Mouse (Mus musculus): ENCODE measurements around the gene Pnrc2. TPM values are rescaled to one million over a fixed set of nuclear protein-coding genes. Genes with fewer than 3 reads are reported as not detected.

The Pnrc2 gene
- 109 and 122 TPM in 2 replicates for polyA plus RNA-seq (2015; fragmentation: Nextera tagmentation; extraction: Ambion mirVana)

GRCm38 (mm10) chr4:135873526-135874202 is at the start of gene Pnrc2:
TSS of gene Pnrc2 (minus strand) at chr4:135873850.
- H3K27ac ChIP-seq (replicated peaks): peak within 1 kb of the TSS; percentile 97
- H3K9me3 ChIP-seq: no peaks in the 10 kb centered on the region
- H3K9ac ChIP-seq: peak within 1 kb of the TSS; percentile 92
- H3K4me2 ChIP-seq: peak within 1 kb of the TSS; percentile 87
- peaks cover 15% of the 10 kb centered on the region; the same call in 1 of the 2 replicates for H3K36me3 ChIP-seq
- under 1% methylated on average over 47 of the region's 60 CpGs for WGBS
- ATAC-seq (ENCODE audit: low read depth): peak; percentile 95
- H3K4me3 ChIP-seq: peak within 1 kb of the TSS; percentile 58
- peaks cover 57% of the 10 kb centered on the region for H3K4me1 ChIP-seq (replicated peaks)
- H3K27me3 ChIP-seq: no peaks in the 10 kb centered on the region

GRCm38 (mm10) chr4:135922190-135922589 is 48.5 kb upstream of the Pnrc2 start:
- H3K4me3 ChIP-seq: peak overlapping the region; percentile 61
- WGBS: 93% methylated on average over 1 of the region's 1 CpGs
- no peaks in the 10 kb centered on the region for H3K27me3 ChIP-seq
- ATAC-seq (ENCODE audit: low read depth): no peak
- peak overlapping the region; percentile 87 for H3K4me2 ChIP-seq
- peaks cover 33% of the 10 kb centered on the region for H3K36me3 ChIP-seq
- H3K27ac ChIP-seq (replicated peaks): no peak overlapping the region
- H3K9me3 ChIP-seq: no peaks in the 10 kb centered on the region
- H3K4me1 ChIP-seq (replicated peaks): peaks cover 19% of the 10 kb centered on the region
- peak overlapping the region; percentile 79 for H3K9ac ChIP-seq

GRCm38 (mm10) chr4:135921257-135922120 is 47.8 kb upstream of the Pnrc2 start:
- peak; percentile 54 for ATAC-seq (ENCODE audit: low read depth)
- no peaks in the 10 kb centered on the region for H3K9me3 ChIP-seq
- H3K9ac ChIP-seq: peak overlapping the region; percentile 79
- H3K4me2 ChIP-seq: peak overlapping the region; percentile 87
- H3K4me1 ChIP-seq (replicated peaks): peaks cover 19% of the 10 kb centered on the region
- H3K36me3 ChIP-seq: peaks cover 28% of the 10 kb centered on the region
- H3K4me3 ChIP-seq: peak overlapping the region; percentile 61
- WGBS: 7% methylated on average over 26 of the region's 26 CpGs
- no peaks in the 10 kb centered on the region for H3K27me3 ChIP-seq
- H3K27ac ChIP-seq (replicated peaks): peak overlapping the region; percentile 84

GRCm38 (mm10) chr4:135920304-135921241 is 46.9 kb upstream of the Pnrc2 start, which contains the start of gene Fuca1:
TSS of gene Fuca1 (plus strand) at chr4:135920735.
- peak; percentile 98 for ATAC-seq (ENCODE audit: low read depth)
- Histone ChIP-seq H3K9ac (peak within 1 kb of the TSS; percentile 79), H3K4me3 (peak within 1 kb of the TSS; percentile 61), H3K9me3 (no peaks in the 10 kb centered on the region), H3K36me3 (peaks cover 18% of the 10 kb centered on the region), H3K4me2 (peak within 1 kb of the TSS; percentile 87), H3K27ac (replicated peaks) (peak within 1 kb of the TSS; percentile 84), H3K4me1 (replicated peaks) (peaks cover 19% of the 10 kb centered on the region), H3K27me3 (no peaks in the 10 kb centered on the region)
- 2% methylated on average over 60 of the region's 60 CpGs for WGBS

- peaks cover 10% of the 10 kb centered on the region; the same call in 1 of the 2 replicates for H3K36me3 ChIP-seq
- ATAC-seq (ENCODE audit: low read depth): no peak
- no peaks in the 10 kb centered on the region for H3K9me3 ChIP-seq
- H3K27me3 ChIP-seq: no peaks in the 10 kb centered on the region
- H3K4me1 ChIP-seq (replicated peaks): peaks cover 19% of the 10 kb centered on the region
- WGBS: 89% methylated on average over 3 of the region's 3 CpGs
- no peak overlapping the region for H3K9ac ChIP-seq
- no peak overlapping the region for H3K4me2 ChIP-seq
- no peak overlapping the region for H3K27ac ChIP-seq (replicated peaks)
- no peak overlapping the region for H3K4me3 ChIP-seq
Measured at GRCm38 (mm10) chr4:135919280-135919639, 45.6 kb upstream of the Pnrc2 start.

- Histone ChIP-seq H3K36me3 (peaks cover 10% of the 10 kb centered on the region; the same call in 1 of the 2 replicates), H3K27me3 (no peaks in the 10 kb centered on the region), H3K9me3 (no peaks in the 10 kb centered on the region), H3K4me2 (no peak overlapping the region), H3K27ac (replicated peaks) (no peak overlapping the region), H3K4me3 (no peak overlapping the region), H3K4me1 (replicated peaks) (peaks cover 19% of the 10 kb centered on the region), H3K9ac (no peak overlapping the region)
- no peak for ATAC-seq (ENCODE audit: low read depth)
- WGBS: 89% methylated on average over 13 of the region's 13 CpGs
Measured at GRCm38 (mm10) chr4:135918635-135919279, 45.1 kb upstream of the Pnrc2 start.

- no peak overlapping the region for H3K9ac ChIP-seq
- H3K27me3 ChIP-seq: no peaks in the 10 kb centered on the region
- WGBS: 74% methylated on average over 4 of the region's 4 CpGs
- peak overlapping the region; percentile 62 for H3K27ac ChIP-seq (replicated peaks)
- no peaks in the 10 kb centered on the region for H3K9me3 ChIP-seq
- no peak for ATAC-seq (ENCODE audit: low read depth)
- no peak overlapping the region for H3K4me3 ChIP-seq
- H3K4me1 ChIP-seq (replicated peaks): peaks cover 13% of the 10 kb centered on the region
- no peaks in the 10 kb centered on the region for H3K36me3 ChIP-seq
- H3K4me2 ChIP-seq: no peak overlapping the region
Measured at GRCm38 (mm10) chr4:135913433-135913832, 39.8 kb upstream of the Pnrc2 start.

GRCm38 (mm10) chr4:135912835-135913234 is 39.2 kb upstream of the Pnrc2 start:
- Histone ChIP-seq H3K27ac (replicated peaks) (peak overlapping the region; percentile 62), H3K9ac (no peak overlapping the region)
- WGBS: 13% methylated on average over 3 of the region's 3 CpGs

GRCm38 (mm10) chr4:135912164-135912563 is 38.5 kb upstream of the Pnrc2 start:
- no peak overlapping the region for H3K4me2 ChIP-seq
- ATAC-seq (ENCODE audit: low read depth): no peak
- H3K36me3 ChIP-seq: no peaks in the 10 kb centered on the region
- H3K27me3 ChIP-seq: no peaks in the 10 kb centered on the region
- H3K9ac ChIP-seq: no peak overlapping the region
- no peak overlapping the region for H3K4me3 ChIP-seq
- WGBS: 53% methylated on average over 3 of the region's 3 CpGs
- H3K4me1 ChIP-seq (replicated peaks): peaks cover 13% of the 10 kb centered on the region
- H3K27ac ChIP-seq (replicated peaks): peak overlapping the region; percentile 62; the same call in 1 of the 2 replicates
- H3K9me3 ChIP-seq: no peaks in the 10 kb centered on the region

More at GRCm38 (mm10) chr4:135912835-135913234, 39.2 kb upstream of the Pnrc2 start:
- Histone ChIP-seq H3K36me3 (no peaks in the 10 kb centered on the region), H3K9me3 (no peaks in the 10 kb centered on the region), H3K4me2 (no peak overlapping the region), H3K4me1 (replicated peaks) (peaks cover 13% of the 10 kb centered on the region), H3K4me3 (no peak overlapping the region), H3K27me3 (no peaks in the 10 kb centered on the region)
- ATAC-seq (ENCODE audit: low read depth): peak; percentile 86

- Histone ChIP-seq H3K4me3 (no peak overlapping the region), H3K9ac (no peak overlapping the region), H3K9me3 (no peaks in the 10 kb centered on the region), H3K27me3 (no peaks in the 10 kb centered on the region), H3K4me1 (replicated peaks) (peaks cover 13% of the 10 kb centered on the region), H3K36me3 (no peaks in the 10 kb centered on the region), H3K27ac (replicated peaks) (no peak overlapping the region), H3K4me2 (no peak overlapping the region)
- 74% methylated on average over 7 of the region's 7 CpGs for WGBS
- ATAC-seq (ENCODE audit: low read depth): no peak
Measured at GRCm38 (mm10) chr4:135911531-135911930, 37.9 kb upstream of the Pnrc2 start.
